Mouse (Mus musculus): ENCODE measurements at regions not wholly inside any gene's neighbourhood (a gene's known extent, or its start where the extent isn't known, plus 50 kb on each side); places are given as distances from the start of the nearest gene placed in this dataset.

DNA sequence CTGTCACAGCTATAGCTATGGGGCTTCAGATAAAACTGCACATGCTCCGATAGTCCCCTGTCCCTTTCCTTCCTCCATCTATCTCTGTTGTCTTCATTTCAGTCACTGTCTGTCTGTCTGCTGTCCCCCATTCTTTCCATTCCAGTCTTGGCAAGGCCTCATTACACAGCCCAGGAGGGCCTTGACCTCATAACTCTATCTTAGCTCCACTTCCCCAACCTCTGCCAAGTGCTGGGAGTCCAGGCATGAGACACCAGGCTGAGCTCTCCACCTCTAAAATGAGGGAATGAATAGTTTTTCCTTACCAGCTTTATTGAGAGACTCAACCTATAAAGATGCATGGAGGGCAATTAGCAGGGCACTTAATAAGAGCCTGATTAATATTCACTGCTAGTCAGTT is 76.0 kb upstream of the Frmd4a start:
- DNase-seq = no peak

DNA sequence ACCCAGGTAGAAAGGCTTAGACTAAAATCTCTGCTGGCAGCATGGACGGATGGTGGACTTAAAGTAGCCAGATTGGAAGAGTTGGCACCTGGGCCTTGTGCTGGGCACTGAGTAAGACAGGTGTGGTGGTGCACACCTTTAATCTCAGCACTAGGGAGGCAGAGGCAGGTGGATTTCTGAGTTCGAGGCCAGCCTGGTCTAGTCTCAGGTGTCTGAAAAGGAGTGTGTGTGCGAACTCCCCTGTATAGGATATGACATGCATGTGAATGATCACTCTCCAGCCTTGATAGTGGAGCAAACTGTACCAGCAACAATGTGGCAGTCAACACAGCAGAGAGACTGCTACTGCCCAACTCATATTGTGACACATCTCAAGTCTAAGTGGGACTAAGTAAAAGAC is 70.1 kb upstream of the Frmd4a start:
- no peak for DNase-seq

DNA sequence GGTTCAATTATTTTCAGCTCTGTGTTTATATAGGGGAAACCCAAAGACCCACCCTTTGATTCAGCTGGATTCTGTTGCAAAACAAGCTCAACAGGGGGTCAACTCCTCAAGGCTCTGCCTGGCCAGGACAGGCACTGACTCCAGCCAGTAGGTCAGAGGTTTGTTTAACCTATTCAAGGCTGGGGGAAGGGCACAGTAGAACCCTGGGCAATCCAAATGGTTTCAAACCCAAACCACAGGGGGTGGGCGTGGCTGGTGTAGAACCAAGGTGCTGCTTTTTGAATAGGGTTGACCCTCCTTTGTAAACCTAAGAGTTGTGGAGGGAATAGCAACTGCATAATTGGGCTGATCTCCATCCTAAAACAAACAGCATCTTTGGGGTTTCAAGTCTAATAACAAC is 69.2 kb upstream of the Frmd4a start:
- DNase-seq = no peak

- no peak for DNase-seq
These were observed 60.0 kb upstream of the Frmd4a start for GRCm38 (mm10) chr2:3957491-3957890.

DNA sequence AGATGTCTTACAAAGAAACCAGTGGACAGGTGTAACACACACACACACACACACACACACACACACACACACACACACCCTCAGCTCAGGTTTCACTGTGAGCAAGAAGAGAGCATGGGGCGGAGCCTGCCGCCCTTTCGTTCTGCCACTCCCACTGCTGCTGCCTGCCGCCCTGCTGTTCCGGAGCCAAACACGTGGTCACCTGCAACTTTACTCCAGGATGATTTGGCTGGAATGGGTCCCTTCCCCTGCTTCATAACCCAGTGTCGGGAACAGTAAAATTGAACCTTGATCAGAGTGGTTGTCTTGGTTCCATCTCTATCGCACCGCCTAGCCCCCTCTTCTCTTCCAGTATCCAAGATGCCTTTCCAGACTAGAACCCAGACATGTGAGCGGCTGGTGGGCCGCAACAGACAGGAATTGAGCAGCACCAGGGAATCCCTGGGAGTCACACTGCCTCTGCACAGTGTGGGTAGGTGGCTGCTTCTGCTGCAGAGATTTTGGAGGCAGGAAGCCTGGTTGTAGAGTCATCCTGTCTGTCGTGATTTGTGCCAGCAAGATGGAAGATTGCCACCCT is 59.4 kb upstream of the Frmd4a start:
- DNase-seq = no peak

GRCm38 (mm10) chr2:3958711-3959110 is 58.8 kb upstream of the Frmd4a start:
- no peak for DNase-seq

GRCm38 (mm10) chr2:3959181-3959580 is 58.3 kb upstream of the Frmd4a start:
- no peak for DNase-seq

GRCm38 (mm10) chr2:3960213-3960612 is 57.3 kb upstream of the Frmd4a start:
- DNase-seq = no peak

GRCm38 (mm10) chr2:3964351-3964750 is 53.2 kb upstream of the Frmd4a start:
- DNase-seq = no peak

All from cerebellum, adult 18-20 months (tissue).